Mouse (Mus musculus) forebrain, postnatal 0 days (tissue): ENCODE results near the gene Tpcn1. TPM values are rescaled to one million over a fixed set of nuclear protein-coding genes. Genes with fewer than 3 reads are reported as not detected.

Source experiments
- ATAC-seq: fragments of 200-750 bp; cut with Nextera tagmentation; 2 replicates; pipeline ENCODE4 v1.8.0; 2017; ENCODE audit warnings: mild to moderate bottlenecking, moderate library complexity
- DNase-seq: peaks from one replicate; pipeline ENCODE4 v3.0.0-alpha.2; 2015
- H3K27ac ChIP-seq: fragments of 300-500 bp; sonication (generic); 2 replicates; pipeline ENCODE4 v1.5.1; 2014; ENCODE audit warnings: low read depth, mild to moderate bottlenecking, antibody characterized with exemption, low read length, moderate library complexity, mixed read lengths
- H3K27me3 ChIP-seq: fragments of 300-500 bp; sonication (generic); 2 replicates; pipeline ENCODE4 v1.6.1; 2014; ENCODE audit warnings: mild to moderate bottlenecking, low read length, mixed read lengths; ENCODE audit not compliant: insufficient read depth
- H3K36me3 ChIP-seq: fragments of 300-500 bp; sonication (generic); 2 replicates; pipeline ENCODE4 v1.6.1; 2014; ENCODE audit warnings: mild to moderate bottlenecking, moderate library complexity; ENCODE audit not compliant: insufficient read depth
- H3K4me1 ChIP-seq: fragments of 300-500 bp; sonication (generic); 2 replicates; pipeline ENCODE4 v1.6.1; 2014; ENCODE audit warnings: antibody characterized with exemption; ENCODE audit not compliant: insufficient read depth
- H3K4me2 ChIP-seq: fragments of 300-500 bp; sonication (generic); 2 replicates; pipeline ENCODE4 v1.6.1; 2014; ENCODE audit warnings: low read depth, mild to moderate bottlenecking, moderate library complexity
- H3K4me3 ChIP-seq: fragments of 300-500 bp; sonication (generic); 2 replicates; pipeline ENCODE4 v1.5.1; 2014; ENCODE audit warnings: low read depth, low read length, mixed read lengths
- H3K9ac ChIP-seq: fragments of 300-500 bp; sonication (generic); 2 replicates; pipeline ENCODE4 v1.6.1; 2014; ENCODE audit warnings: mild to moderate bottlenecking
- H3K9me3 ChIP-seq: fragments of 300-500 bp; sonication (generic); 2 replicates; pipeline ENCODE4 v1.6.1; 2016; ENCODE audit warnings: low read length
- CTCF ChIP-seq: sonication (generic); IDR thresholded peaks from 2 replicates; pipeline ENCODE4 v1.5.1; 2016; ENCODE audit warnings: antibody characterized with exemption, control low read depth, low read depth
- WGBS: fragments of 180-500 bp; shearing (Covaris S2); extraction: QIAGEN DNeasy Blood & Tissue Kit; methylation state at CpG from one replicate; pipeline ENCODE4 v1.1.7; 2014; 5-methylcytosine and 5-hydroxymethylcytosine counted together
- polyA plus RNA-seq: library from polyadenylated mRNA; unstranded; fragments of >200 nt; fragmentation: Nextera tagmentation; extraction: Ambion mirVana; gene quantifications from 2 replicates; pipeline ENCODE4 v1.2.1, GENCODE M21; 2015
- total RNA-seq: library from RNA; depleted of rRNA; stranded (reverse); fragments of >200 nt; gene quantifications from 2 replicates; pipeline ENCODE4 v1.2.3, GENCODE M21; 2014

Tpcn1 gene
- total and polyA plus RNA-seq, 2 experiments from 2014 or later: 11.1 to 14.3 TPM

DNA sequence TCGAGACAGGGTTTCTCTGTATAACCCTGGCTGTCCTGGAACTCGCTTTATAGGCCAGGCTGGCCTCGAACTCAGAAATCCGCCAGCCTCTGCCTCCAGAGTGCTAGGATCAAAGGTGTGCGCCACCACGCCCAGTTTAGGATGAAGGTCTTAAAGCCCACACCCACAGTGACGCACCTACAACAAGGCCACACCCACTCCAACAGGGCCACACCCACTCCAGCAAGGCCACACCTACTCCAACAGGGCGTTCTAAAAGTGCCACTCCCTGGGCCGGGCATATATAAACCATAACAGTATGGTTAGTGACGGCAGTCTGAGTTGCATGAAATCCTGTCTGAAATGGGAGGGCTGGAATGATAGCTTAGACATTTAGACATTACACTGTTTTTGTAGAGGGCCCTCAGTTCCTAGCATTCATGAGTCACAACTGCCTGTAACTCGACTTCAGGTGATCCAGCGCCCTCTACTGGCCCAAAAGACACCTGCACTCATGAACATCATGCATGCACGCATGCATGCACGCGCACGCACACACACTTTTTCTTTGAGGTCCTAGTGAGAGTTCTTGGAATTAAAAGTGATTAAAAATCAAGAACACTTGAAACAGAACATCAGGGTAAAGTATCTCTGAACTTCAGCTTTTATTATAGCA is 2.0 kb upstream of the Tpcn1 start:
- peak; percentile 56 for TF ChIP-seq CTCF
- 76% methylated on average over 16 of the region's 16 CpGs for WGBS
- Histone ChIP-seq H3K4me2 (no peak overlapping the region), H3K9me3 (no peaks in the 10 kb centered on the region), H3K4me3 (no peak overlapping the region), H3K27ac (no peak overlapping the region), H3K27me3 (no peaks in the 10 kb centered on the region), H3K36me3 (no peaks in the 10 kb centered on the region), H3K4me1 (peaks cover 15% of the 10 kb centered on the region), H3K9ac (no peak overlapping the region)
- no peak for DNase-seq
- ATAC-seq: no peak

DNA sequence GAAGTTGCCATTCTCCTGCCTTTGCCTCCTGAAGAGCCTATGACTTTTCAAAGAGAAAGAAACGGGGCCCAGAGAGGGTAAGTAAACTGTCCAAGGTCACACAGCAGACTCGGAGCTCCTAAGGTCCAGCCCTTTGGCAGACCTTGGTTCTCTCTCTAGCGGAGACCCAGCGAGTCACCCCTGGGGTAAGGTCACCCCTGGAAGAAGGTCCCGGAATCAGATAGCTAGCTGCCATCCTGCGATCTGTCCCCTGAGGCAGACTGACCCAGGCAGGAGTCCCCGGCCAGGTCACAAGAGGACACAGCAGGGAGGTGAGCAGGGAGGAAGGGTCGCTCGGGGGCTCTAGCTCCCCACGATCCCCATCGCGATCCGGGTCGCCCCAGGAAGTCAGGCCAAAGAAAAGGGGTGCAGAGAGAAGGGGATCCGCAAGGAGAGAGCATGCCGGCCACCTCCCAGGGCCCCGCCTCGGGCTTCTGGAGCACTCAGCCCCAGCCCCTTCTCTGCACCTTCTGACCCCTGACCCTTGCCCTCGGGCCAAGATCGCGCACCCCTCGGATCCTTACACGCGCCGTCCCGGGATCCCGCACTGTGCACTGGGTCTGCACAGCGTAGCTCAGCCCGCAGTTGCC is 419 bp downstream of the Tpcn1 start:
- 4% methylated on average over 26 of the region's 29 CpGs for WGBS
- DNase-seq (no peak), ATAC-seq (no peak)
- peaks cover 9% of the 10 kb centered on the region; the same call in 1 of the 2 replicates for H3K36me3 ChIP-seq
- H3K4me1 ChIP-seq: peaks cover 15% of the 10 kb centered on the region
- peak overlapping the region; percentile 93 for H3K4me2 ChIP-seq
- peak overlapping the region; percentile 67 for H3K9ac ChIP-seq
- TF ChIP-seq CTCF: no peak
- H3K27me3 ChIP-seq: no peaks in the 10 kb centered on the region
- H3K27ac ChIP-seq: peak overlapping the region; percentile 80
- H3K9me3 ChIP-seq: no peaks in the 10 kb centered on the region
- H3K4me3 ChIP-seq: peak overlapping the region; percentile 71

DNA sequence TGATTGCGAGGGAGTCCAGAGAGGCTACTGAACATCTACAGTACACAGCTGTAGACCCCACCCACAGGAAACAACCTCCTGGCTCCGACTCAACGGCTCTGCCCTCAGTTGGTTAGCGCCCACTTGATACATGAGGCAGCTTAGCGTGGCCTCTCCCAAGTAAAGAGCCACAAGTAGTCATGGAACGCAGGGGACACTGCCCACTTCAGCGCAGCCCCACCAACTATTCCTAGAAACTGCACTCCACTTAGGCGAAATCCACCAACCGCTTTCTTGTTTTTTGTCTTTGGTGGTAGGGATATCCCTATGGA is 902 bp downstream of the Tpcn1 start:
- no peak for ATAC-seq
- Histone ChIP-seq H3K9ac (peak overlapping the region; percentile 67; the same call in 1 of the 2 replicates), H3K9me3 (no peaks in the 10 kb centered on the region), H3K36me3 (peaks cover 12% of the 10 kb centered on the region; the same call in 1 of the 2 replicates), H3K4me3 (peak overlapping the region; percentile 71), H3K27me3 (no peaks in the 10 kb centered on the region), H3K27ac (no peak overlapping the region), H3K4me2 (peak overlapping the region; percentile 93), H3K4me1 (peaks cover 15% of the 10 kb centered on the region)
- no peak for TF ChIP-seq CTCF
- WGBS: 25% methylated on average over 9 of the region's 9 CpGs
- no peak for DNase-seq

DNA sequence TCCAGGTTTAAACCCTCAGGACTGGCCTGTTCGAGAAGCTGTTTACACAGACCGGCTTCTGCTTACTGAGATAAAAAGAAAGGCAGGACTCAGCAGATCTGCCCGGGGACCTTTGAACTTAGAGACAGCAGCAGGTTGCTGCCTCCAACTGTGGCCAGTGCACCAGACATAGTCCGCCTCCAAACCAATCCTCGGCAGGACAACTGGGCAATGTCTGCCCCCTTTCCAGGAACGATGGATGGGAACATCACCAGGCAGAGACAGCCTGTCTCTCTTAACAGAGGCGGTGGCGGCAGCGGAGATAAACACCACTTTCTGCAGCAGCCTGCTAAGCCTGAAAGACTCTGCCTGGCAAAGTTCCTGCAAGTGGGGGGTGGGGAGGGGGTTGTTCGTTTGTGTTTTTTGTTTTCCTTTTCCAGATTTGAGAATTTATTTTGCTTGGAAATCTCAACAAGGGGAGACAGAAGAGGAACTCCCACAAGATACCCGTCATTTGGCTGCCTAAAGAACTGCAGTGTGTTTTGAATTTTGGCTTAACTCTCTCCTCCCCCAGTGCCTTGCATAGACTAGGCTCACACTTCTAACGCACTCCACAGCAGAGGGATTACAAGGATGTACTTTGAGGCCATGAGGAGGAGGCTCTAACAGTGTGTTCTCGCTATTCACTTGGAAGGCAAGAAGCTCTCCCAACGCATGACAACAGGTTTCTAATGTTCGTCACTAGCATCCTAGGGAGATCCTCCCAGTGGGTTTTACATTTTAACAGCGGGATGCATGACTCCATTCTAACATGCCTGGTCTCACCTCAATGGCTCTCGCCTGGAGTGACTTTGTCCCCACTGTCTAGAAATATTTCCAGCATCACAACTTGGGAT is 1.5 kb downstream of the Tpcn1 start:
- no peak for TF ChIP-seq CTCF
- Histone ChIP-seq H3K27me3 (no peaks in the 10 kb centered on the region), H3K36me3 (peaks cover 13% of the 10 kb centered on the region; the same call in 1 of the 2 replicates), H3K4me3 (peak overlapping the region; percentile 71), H3K9ac (no peak overlapping the region), H3K4me2 (peak overlapping the region; percentile 93), H3K4me1 (peaks cover 15% of the 10 kb centered on the region), H3K9me3 (no peaks in the 10 kb centered on the region), H3K27ac (peak overlapping the region; percentile 50)
- DNase-seq (peak; percentile 50), ATAC-seq (no peak)
- 10% methylated on average over 17 of the region's 17 CpGs for WGBS

DNA sequence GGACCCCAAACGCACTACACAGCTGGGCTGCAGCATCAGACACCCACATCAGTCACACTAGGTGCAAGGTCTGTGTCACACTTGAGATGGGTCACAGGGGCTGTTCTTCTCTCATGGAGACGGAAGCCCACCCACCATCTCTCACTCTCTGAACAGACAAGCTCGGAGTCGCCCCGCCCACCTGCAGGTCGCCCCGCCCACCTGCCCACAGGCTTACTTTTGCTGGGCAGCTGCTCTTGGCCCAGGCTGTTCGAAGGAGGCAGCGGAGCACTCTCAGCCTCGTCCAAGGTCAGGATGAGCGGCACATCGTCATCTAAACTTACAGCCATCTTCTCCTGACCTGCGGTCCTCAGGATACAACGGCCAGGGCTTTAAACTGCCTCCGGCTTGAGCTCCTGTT is 3.5 kb downstream of the Tpcn1 start:
- Histone ChIP-seq H3K9me3 (no peaks in the 10 kb centered on the region), H3K36me3 (peaks cover 20% of the 10 kb centered on the region; the same call in 1 of the 2 replicates), H3K27me3 (no peaks in the 10 kb centered on the region), H3K4me3 (no peak overlapping the region), H3K4me2 (no peak overlapping the region), H3K9ac (no peak overlapping the region), H3K27ac (no peak overlapping the region), H3K4me1 (peaks cover 15% of the 10 kb centered on the region)
- TF ChIP-seq CTCF: no peak
- 42% methylated on average over 15 of the region's 15 CpGs for WGBS
- DNase-seq (no peak), ATAC-seq (no peak)

DNA sequence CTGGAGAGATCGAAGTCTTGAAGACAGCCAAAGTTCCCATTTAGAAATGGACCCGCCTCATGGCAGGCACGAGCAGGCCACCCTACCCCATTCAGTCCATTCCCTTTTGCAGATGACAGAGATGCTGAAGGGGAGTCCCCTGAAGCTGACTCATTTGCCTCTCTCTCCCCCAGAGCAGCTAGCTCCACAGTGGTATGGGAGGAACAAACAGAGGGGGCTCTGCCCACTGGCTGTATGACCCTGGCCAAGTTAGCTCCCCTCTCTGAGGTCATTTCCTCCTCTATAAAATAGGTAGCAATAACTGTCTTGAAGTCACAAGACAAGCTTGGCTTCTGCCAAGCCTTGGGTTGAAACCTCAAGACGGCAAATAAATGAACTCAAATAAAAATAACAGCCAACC is 5.0 kb downstream of the Tpcn1 start:
- no peak overlapping the region for H3K4me2 ChIP-seq
- ATAC-seq (no peak), DNase-seq (no peak)
- WGBS: 96% methylated on average over 4 of the region's 4 CpGs
- H3K27me3 ChIP-seq: no peaks in the 10 kb centered on the region
- no peaks in the 10 kb centered on the region for H3K9me3 ChIP-seq
- H3K4me3 ChIP-seq: no peak overlapping the region
- no peak for TF ChIP-seq CTCF
- no peak overlapping the region for H3K9ac ChIP-seq
- H3K27ac ChIP-seq: no peak overlapping the region
- peaks cover 20% of the 10 kb centered on the region; the same call in 1 of the 2 replicates for H3K36me3 ChIP-seq
- H3K4me1 ChIP-seq: peaks cover 12% of the 10 kb centered on the region; the same call in 1 of the 2 replicates
